Comparison of ENCODE assay signal across 17 mouse cellular contexts in genomic region chr4:49539665-49540064, GRCm38 (mm10). TPM values are rescaled to one million over a fixed set of nuclear protein-coding genes. Genes with fewer than 3 reads are reported as not detected.
A peak's percentile ranks its signal among the peaks of the same experiment; 100 is the strongest.
DNase-seq lines count a peak whose midpoint lies in the region; ATAC-seq lines count a peak whose summit lies in the region.
"Had no signal": no experiment of that assay in that cellular context is flagged by ENCODE, and none has a peak within 500 bp of the region (broad histone marks: within the 10 kb centered on the region; RNA-seq: fewer than 3 reads in every experiment).

No protein-coding gene starts in this region.

- ATAC-seq in heart, embryonic 11.5 days (replicated peaks; ENCODE audit: insufficient number of reproducible peaks, low FRiP score, low TSS enrichment), result 0 out of 2 replicates have a peak, but pooled peaks have one; percentile 31
- ATAC-seq: Patski had no signal

- WGBS in heart, embryonic 11.5 days (ENCODE audit: insufficient replicate concordance), result 54% methylated on average over 6 of the region's 6 CpGs

- no peak overlapping the region for H3K9ac ChIP-seq in heart, embryonic 11.5 days (ENCODE audit: low read depth, low read length)
- H3K9ac ChIP-seq: embryonic facial prominence, embryonic 12.5 days; liver, embryonic 15.5 days had no signal

- H3K9me3 ChIP-seq in heart, embryonic 11.5 days (replicated peaks; ENCODE audit: control insufficient read depth, low read length), result no peaks in the 10 kb centered on the region
- H3K9me3 ChIP-seq: embryonic facial prominence, embryonic 12.5 days; liver, embryonic 15.5 days had no signal

- no peak for DNase-seq in heart, postnatal 25 days (ENCODE audit: low spot score)
- DNase-seq in 3T3-L1 (ENCODE audit: low read depth, low spot score) (peak; percentile 51), NIH3T3 (ENCODE audit: low read depth) (peak; percentile 39)
- peak; percentile 8 to 26 for DNase-seq in heart, postnatal 14 days
- DNase-seq in frontal cortex, postnatal 10 days (ENCODE audit: low spot score in 2 of 2), result no peak
- no peak for DNase-seq in yolk sac, embryonic 10.5 days (ENCODE audit: low spot score)
- DNase-seq: cerebellum, postnatal 36 days; left cerebral cortex, postnatal 4 days; thymus, adult 18-20 months had no signal

- intact Hi-C loops in heart, postnatal 25 days (cut with DNase I), result no loop called here
- intact Hi-C loops in heart, postnatal 14 days (cut with DNase I), result no loop called here

- no peak overlapping the region for H3K4me2 ChIP-seq in heart, embryonic 11.5 days
- H3K4me2 ChIP-seq: embryonic facial prominence, embryonic 12.5 days; liver, embryonic 15.5 days had no signal

- no peak overlapping the region for H3K4me3 ChIP-seq in heart, embryonic 11.5 days (ENCODE audit: low read depth, low read length)
- H3K4me3 ChIP-seq: embryonic facial prominence, embryonic 12.5 days; liver, embryonic 15.5 days; myocyte had no signal

- no peaks in the 10 kb centered on the region for H3K27me3 ChIP-seq in heart, embryonic 11.5 days (ENCODE audit: control insufficient read depth, insufficient read depth, low read length)
- H3K27me3 ChIP-seq: embryonic facial prominence, embryonic 12.5 days; liver, embryonic 15.5 days; Patski had no signal

- no peaks in the 10 kb centered on the region for H3K4me1 ChIP-seq in heart, embryonic 11.5 days (ENCODE audit: control insufficient read depth, insufficient read depth, low read length)
- H3K4me1 ChIP-seq: embryonic facial prominence, embryonic 12.5 days; liver, embryonic 15.5 days had no signal

- no peak overlapping the region for H3K27ac ChIP-seq in heart, embryonic 11.5 days (ENCODE audit: low read depth, low read length)
- H3K27ac ChIP-seq: embryonic facial prominence, embryonic 12.5 days; liver, embryonic 15.5 days had no signal

- H3K36me3 ChIP-seq in heart, embryonic 11.5 days (ENCODE audit: control insufficient read depth, insufficient read depth, low read length), result no peaks in the 10 kb centered on the region
- H3K36me3 ChIP-seq: embryonic facial prominence, embryonic 12.5 days had no signal

RNA-seq across cellular contexts. Expression of gene Aldob, which starts 9.7 kb away (rescaled TPM):
- 0.17 and 0.79 TPM in 2 replicates for polyA plus RNA-seq in heart, embryonic 11.5 days (2014; fragmentation: Nextera tagmentation; extraction: Ambion mirVana)
- under 1 TPM in 1 of 2 experiments, not detected in 1; 0.14 TPM for total RNA-seq in heart, postnatal 25 days (2021)
- total RNA-seq in heart, postnatal 14 days (2021), result under 1 TPM; 0.10 to 0.17 TPM
- polyA plus RNA-seq: embryonic facial prominence, embryonic 12.5 days; forebrain, embryonic 11.5 days; myocyte; Patski had no signal

RNA-seq across cellular contexts. Expression of gene Zfp189, which starts 18.7 kb away (rescaled TPM):
- 6.8 and 7.3 TPM in 2 replicates for polyA plus RNA-seq in heart, embryonic 11.5 days (2014; fragmentation: Nextera tagmentation; extraction: Ambion mirVana)
- total RNA-seq in heart, postnatal 25 days (2021), result 1 to 10 TPM; 4.9 to 6.4 TPM
- 1 to 10 TPM; 6.4 to 7.6 TPM for total RNA-seq in heart, postnatal 14 days (2021)

RNA-seq across cellular contexts. Expression of gene Mrpl50, which starts 18.8 kb away (rescaled TPM):
- polyA plus RNA-seq in heart, embryonic 11.5 days (2014; fragmentation: Nextera tagmentation; extraction: Ambion mirVana), result 71.8 and 72.9 TPM in 2 replicates
- 10 to 100 TPM; 46.1 to 47.0 TPM for total RNA-seq in heart, postnatal 25 days (2021)
- total RNA-seq in heart, postnatal 14 days (2021), result 10 to 100 TPM; 38.8 to 39.1 TPM

RNA-seq across cellular contexts. Expression of gene Baat, which starts 33.3 kb away (rescaled TPM):
- 0.10 TPM in 1 of 2 replicates, not detected in the other for polyA plus RNA-seq in heart, embryonic 11.5 days (2014; fragmentation: Nextera tagmentation; extraction: Ambion mirVana)
- total RNA-seq in heart, postnatal 25 days (2021), result not detected
- not detected for total RNA-seq in heart, postnatal 14 days (2021)
- total RNA-seq: heart, adult 18-20 months had no signal
- polyA plus RNA-seq: kidney, embryonic 14.5 days; myocyte; Patski had no signal

RNA-seq across cellular contexts. Expression of gene Tmem246, which starts 58.0 kb away (rescaled TPM):
- 41.8 and 47.8 TPM in 2 replicates for polyA plus RNA-seq in heart, embryonic 11.5 days (2014; fragmentation: Nextera tagmentation; extraction: Ambion mirVana)
- 10 to 100 TPM; 49.3 to 51.8 TPM for total RNA-seq in heart, postnatal 25 days (2021)
- total RNA-seq in heart, postnatal 14 days (2021), result 10 to 100 TPM; 40.4 to 43.5 TPM
- polyA plus RNA-seq: Patski had no signal

Comparison
In these comparisons a context has a peak if more than half of its experiments do, and no peak if none do; other contexts are left out.
1. DNase-seq: peak in 3T3-L1 (single experiment), NIH3T3 (single experiment) and heart, postnatal 14 days (2 of 2); none in heart, postnatal 25 days (single experiment), frontal cortex, postnatal 10 days (0 of 2) and yolk sac, embryonic 10.5 days (single experiment).